Mouse (Mus musculus) megakaryocyte, embryonic 14.5 days (primary cell): ENCODE results near the gene C330007P06Rik.

Experiments
- FLI1 ChIP-seq: IDR thresholded peaks from 2 replicates; pipeline ENCODE4 v1.6.1; 2012; ENCODE audit warnings: low read length, inconsistent platforms, mixed read lengths
- GATA1 ChIP-seq: IDR thresholded peaks from 3 replicates; pipeline ENCODE4 v1.6.1; 2012; ENCODE audit warnings: mixed read lengths, low read length, inconsistent platforms, borderline replicate concordance

GRCm38 (mm10) chrX:36815439-36815838, 58.5 kb downstream of the C330007P06Rik start:
- TF ChIP-seq GATA1 (no peak), FLI1 (no peak)
